Mouse (Mus musculus): ENCODE data around the gene Ankrd13b.

Gene Ankrd13b

GRCm38 (mm10) chr11:77492311-77492871 is 2.9 kb upstream of the Ankrd13b start:
- no peak for DNase-seq

GRCm38 (mm10) chr11:77491502-77492291 is 2.2 kb upstream of the Ankrd13b start:
- DNase-seq: no peak

- DNase-seq: peak; percentile 80 to 88
Measured at GRCm38 (mm10) chr11:77491123-77491501, 1.6 kb upstream of the Ankrd13b start.

- no peak for DNase-seq
Measured at GRCm38 (mm10) chr11:77490451-77490850, 973 bp upstream of the Ankrd13b start.

- DNase-seq: no peak
Measured at GRCm38 (mm10) chr11:77488771-77489581, 502 bp downstream of the Ankrd13b start.

GRCm38 (mm10) chr11:77486798-77487197 is 2.7 kb downstream of the Ankrd13b start:
- no peak for DNase-seq

- DNase-seq: no peak
Measured at GRCm38 (mm10) chr11:77485229-77485628, 4.2 kb downstream of the Ankrd13b start.

- no peak for DNase-seq
Measured at GRCm38 (mm10) chr11:77483510-77484255, 5.8 kb downstream of the Ankrd13b start.

GRCm38 (mm10) chr11:77483043-77483442 is 6.4 kb downstream of the Ankrd13b start:
- no peak for DNase-seq

- DNase-seq: peak; percentile 28 to 48
Measured at GRCm38 (mm10) chr11:77476895-77477294, 12.6 kb downstream of the Ankrd13b start.

- no peak for DNase-seq
Measured at GRCm38 (mm10) chr11:77476216-77476615, 13.3 kb downstream of the Ankrd13b start.

- no peak for DNase-seq
Measured at GRCm38 (mm10) chr11:77472775-77473174, 16.7 kb downstream of the Ankrd13b start.

GRCm38 (mm10) chr11:77471407-77471806 is 18.1 kb downstream of the Ankrd13b start:
- no peak for DNase-seq

GRCm38 (mm10) chr11:77468397-77468796 is 21.1 kb downstream of the Ankrd13b start:
- DNase-seq: no peak

- DNase-seq: peak; percentile 60 to 81
Measured at GRCm38 (mm10) chr11:77467784-77468183, 21.7 kb downstream of the Ankrd13b start.

- DNase-seq: peak; percentile 75 to 82
Measured at GRCm38 (mm10) chr11:77467157-77467556, 22.3 kb downstream of the Ankrd13b start.

GRCm38 (mm10) chr11:77466544-77466943 is 22.9 kb downstream of the Ankrd13b start:
- no peak for DNase-seq

GRCm38 (mm10) chr11:77465111-77465510 is 24.4 kb downstream of the Ankrd13b start:
- DNase-seq: no peak

GRCm38 (mm10) chr11:77464684-77465083 is 24.8 kb downstream of the Ankrd13b start:
- DNase-seq: no peak

- DNase-seq: no peak
Measured at GRCm38 (mm10) chr11:77463786-77464185, 25.7 kb downstream of the Ankrd13b start.

- DNase-seq: no peak
Measured at GRCm38 (mm10) chr11:77463101-77463445, 26.4 kb downstream of the Ankrd13b start.

GRCm38 (mm10) chr11:77462283-77463100 is 27.0 kb downstream of the Ankrd13b start, which contains the start of gene Coro6:
TSS of gene Coro6 (plus strand) at chr11:77462411.
- DNase-seq: peak; percentile 65 to 78

All from kidney, adult 8-10 months (tissue).